Mouse (Mus musculus) skeletal muscle tissue, adult 2 months (tissue): ENCODE measurements around the gene Il1f10.

Source experiments
- DNase-seq: peaks from one replicate; pipeline ENCODE4 v3.0.0-alpha.2; 2012; ENCODE audit warnings: low read depth, low spot score

Il1f10 gene

DNA sequence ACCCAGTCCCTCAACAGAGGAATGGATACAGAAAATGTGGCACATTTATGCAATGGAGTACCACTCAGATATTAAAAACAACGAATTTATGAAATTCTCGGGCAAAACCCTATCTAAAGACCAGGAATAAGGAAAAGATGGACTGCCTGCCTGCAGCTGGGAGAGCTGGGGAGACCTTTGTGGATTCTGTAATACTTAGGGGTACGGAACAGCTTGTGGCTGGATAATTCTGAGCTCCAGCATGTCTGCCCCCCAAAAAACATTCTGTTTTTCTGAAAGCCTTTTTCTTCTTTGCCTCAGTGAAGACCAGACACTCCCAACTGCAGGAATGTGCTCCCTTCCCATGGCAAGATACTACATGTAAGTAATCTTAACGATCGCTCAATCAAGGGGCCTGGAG lies at the start of gene Il1f10:
Il1f10 (plus strand) TSS at position 301 of the 400 bp plus-strand sequence.
- no peak for DNase-seq

DNA sequence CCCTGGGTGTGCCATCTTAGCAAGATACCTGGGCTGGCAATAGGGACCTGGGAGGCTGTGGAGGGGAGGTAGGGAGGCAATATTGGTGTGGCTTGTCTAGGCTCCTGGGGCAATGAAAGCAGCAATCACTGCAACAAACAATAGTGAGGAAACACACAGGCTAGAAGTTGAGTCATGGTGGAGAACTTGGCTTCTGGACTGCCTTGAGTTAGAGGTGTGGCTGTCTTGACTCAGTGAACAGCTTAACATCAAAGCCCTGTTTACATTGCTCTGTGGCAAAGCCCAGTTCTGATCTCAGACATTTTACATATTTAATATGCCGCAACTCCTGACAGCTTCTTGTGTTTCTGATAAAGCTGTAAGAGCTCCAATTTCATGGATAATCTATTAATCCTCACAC lies 23.5 kb upstream of the Il1f10 start:
- DNase-seq, result no peak

DNA sequence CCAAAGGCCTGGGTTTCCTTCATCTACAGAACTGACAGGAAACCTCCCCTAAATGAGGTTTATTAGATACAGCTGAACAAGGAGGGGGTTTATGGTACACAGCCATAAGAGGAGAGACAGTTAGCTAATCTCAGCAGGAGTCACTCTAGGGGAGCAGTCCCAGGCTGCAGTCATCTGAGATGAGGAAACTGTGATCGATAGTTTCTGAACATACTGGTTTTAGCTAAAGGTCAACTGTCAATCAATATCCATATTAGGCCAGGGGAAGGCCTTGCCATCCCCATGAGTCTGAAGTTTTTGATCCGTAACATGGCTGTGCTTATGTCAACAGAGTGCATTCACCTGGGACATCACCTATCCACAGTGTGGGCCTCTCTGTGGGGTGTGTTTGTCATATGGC lies 17.4 kb upstream of the Il1f10 start:
- no peak for DNase-seq

DNA sequence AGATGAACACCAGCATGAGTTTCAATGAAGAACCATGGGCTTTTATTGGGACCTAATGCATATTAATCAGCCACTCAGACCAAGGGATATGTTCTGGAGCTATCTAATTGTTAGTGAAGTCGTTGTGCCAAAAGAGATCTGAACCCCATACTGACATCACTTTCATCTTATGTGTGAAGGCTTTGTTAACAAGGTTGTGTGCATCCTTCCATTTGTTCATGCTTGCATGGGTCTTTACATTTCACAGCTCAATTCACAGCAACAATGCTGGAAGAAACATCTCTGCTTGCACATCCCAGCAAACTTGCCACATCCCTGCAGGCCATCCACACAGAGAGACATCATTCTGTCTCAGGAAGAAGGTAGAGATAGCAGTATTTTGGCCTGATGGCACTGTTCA lies 15.8 kb upstream of the Il1f10 start:
- no peak for DNase-seq

DNA sequence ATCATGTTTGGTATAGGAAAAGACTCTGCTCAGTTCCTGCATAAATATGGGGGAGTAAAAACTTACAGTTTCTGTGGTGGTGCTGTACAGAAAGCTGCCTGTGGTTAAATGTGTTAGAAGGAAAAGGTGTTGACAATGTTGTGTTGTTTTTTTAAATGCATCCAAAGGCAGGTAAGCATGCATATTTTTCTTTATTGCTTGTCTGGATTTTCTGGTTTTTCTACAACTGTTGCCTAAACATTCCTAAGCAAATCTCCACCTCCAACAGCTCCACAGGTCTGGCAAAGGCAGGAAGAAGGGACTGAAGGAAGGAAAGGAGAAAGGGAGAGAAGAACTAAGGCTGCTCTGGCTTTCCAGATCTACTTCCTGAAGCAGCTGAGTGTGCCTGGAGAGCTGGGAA lies 14.3 kb upstream of the Il1f10 start, which contains the start of gene Il1f5:
Il1f5 (plus strand) TSS at position 301 of the 400 bp plus-strand sequence.
- DNase-seq, result no peak

DNA sequence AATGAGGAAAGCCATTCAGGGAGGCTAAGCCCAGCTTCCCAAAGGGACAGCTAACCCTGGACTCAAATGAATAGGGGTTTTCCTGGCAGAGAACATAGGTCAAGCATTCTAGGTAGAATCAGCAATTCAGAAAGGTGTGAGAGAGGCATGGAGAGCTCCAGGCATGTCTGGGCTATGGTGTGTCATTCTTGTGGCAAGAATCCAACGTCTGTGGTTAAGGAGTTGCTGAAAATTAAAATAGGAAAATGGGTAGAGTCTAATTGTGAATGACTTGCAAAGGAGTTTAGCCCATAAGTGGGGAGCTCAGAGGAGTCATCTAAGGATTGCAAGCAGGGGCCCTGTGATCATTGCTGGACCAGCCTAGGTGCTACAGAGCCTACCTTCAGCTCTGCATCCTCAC lies 3.6 kb downstream of the Il1f10 start:
- no peak for DNase-seq

DNA sequence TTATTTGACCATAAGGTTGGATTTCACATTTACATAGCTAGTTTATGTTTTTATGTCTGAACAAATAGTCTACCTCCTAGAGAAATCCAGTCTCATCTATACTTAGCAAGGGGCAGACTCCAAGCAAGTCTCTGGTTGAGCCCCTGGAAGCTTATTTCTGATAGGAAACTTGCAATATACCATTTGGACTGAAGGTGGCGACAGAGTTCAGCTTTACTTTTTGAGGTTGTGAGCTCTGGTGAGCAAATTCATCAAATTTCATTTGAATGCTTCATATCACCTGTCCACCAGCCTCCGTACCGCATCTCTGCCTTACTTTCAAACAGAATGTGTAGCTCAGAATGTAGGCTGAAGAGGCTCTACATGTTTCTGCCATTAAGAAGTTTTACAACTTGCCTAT lies 5.8 kb downstream of the Il1f10 start:
- DNase-seq, result peak; percentile 4

DNA sequence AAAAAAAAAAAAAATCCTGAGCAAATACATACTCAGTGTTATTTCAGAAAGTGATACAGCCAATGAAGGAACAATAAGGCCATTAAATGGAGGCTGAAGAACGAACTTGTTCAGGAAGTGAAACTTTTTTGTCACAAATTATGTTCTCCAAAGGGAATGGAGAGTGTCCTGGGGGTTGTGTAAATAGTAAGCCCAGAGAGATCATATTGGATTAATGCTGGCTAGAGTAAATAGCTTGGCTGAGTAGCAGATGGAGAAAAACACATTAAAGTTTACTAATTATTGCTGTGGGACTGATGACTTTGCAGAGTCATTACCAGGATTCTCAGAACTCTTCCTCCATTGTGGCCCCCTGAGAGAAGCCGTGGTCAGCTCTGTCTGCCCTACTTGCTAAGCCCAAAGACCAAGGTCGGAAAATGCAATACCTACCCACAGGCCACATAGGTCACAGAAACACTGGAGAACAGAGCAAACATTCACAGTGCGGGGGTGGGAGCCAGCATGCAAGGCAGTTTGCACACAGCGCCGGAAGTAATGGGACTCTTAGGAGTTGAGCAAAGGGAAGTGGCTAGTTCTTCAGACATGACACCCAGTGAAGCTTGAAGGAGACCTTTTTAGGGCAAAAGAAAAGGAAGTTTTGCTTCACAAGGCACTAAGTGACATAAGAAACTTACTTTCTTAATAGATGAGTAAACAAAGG lies 20.5 kb downstream of the Il1f10 start:
- DNase-seq, result peak; percentile 30

DNA sequence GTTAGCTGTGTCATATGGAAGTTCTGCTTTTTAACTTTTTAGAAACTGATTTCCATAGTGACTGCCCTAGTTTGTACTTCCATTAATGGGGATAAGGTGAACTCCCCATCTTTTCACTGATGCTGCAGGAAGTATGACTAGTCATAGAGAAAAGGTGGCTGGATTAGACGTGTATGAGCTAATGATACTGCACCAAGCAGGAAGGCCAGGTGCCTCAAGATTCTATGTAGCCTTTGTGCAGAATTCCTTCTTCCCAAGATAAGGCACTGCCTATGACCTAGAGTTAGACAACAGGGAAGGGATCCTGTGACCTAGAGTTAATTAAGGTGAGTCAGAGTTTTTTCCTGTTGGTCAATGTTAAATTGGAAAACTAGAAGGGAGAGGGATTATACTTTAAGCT lies 25.9 kb downstream of the Il1f10 start:
- no peak for DNase-seq

DNA sequence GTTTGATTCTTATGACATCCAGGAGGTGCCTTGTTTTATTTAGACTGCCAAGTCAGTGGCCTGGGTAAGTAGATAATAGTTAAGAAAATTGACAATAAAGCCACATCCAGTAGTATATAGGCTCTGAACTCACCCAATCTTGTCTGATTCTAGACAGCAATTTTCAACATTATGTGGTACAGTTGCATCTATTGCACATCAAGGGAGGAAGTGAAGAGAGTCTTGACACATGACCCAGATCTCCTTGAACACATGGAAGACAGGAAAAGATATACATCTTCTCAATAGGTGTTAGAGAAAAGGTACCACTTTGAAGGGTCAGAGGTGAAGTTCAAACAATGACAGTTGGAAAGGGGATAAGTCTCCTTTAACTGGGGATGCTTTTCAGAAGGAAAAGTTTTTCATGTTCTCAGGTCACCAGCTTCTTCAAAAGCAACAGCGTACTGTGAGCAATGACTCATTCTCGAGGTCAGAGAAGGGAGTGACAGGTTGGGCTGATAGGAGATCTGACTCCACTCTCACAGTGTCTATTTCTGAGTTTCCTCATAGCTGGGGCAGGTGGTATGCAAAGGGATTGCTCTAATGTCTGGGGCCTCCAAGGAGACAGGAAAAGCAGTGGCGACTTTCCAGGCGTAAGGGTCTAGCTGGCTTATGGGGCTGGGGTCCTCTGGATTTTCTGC lies 27.1 kb downstream of the Il1f10 start:
- no peak for DNase-seq

DNA sequence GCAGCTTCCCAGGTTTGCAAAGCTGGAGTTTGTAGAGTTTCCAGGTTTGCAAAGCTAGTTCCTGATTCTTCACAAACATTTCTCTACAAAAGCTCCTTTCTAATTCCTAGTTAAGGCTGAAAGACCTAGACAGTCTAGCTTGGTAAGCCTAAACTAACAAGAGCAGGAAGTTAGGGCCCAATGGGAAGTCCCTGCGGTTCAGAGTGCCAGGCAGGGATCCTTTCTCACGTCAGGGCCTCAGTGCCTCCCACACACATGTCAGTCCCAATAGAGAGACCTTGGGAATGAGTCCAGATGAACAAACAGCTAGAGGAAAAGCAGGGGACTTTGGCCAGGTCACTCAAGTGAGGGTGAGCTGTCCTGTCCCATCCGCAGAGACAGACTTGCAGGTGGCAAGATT lies 44.3 kb downstream of the Il1f10 start:
- DNase-seq, result no peak

DNA sequence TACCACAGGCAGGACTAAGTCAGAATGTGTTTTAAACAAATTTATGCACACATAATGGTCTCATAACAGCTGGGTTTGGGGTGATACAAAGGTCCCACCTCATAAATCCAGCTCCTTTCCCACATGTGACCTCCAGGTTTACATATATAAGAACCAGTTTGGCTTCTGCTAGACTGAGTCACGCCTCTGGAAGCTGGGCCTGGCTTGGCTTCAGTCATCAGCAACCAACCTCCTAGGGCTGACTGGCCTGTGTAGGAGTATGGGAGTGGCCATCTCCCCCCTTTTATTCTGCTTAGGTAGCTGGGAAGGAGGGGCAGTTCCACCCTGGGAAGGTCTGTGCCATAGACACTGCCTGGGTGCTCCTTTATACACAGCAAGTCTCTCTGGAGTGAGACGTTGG lies 45.5 kb downstream of the Il1f10 start, which contains the start of gene Il1rn:
Il1rn (plus strand) TSS at position 309 of the 400 bp plus-strand sequence.
- DNase-seq, result no peak

DNA sequence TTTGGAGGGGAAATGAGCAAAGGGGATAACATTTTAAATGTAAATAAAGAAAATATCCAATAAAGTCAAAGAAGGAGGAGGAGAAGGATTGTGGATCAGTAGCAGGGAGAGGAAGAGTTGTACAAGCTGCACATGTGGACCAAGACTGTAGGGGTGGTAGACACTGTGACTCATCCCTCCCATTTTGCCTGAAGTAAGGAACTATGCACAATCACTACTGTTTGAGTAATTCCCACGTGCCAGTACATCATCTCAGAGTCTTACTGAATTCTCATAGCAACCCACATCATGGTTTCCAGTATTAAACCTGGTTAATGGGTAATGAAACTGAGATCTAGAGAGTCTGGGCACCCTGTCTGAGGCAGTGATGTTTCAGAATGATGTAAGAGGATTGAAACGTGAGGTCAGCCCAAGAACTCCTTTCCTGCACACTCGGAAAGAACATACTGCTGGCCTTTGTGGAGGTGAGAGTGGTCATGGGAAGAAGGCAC lies 50.4 kb downstream of the Il1f10 start:
- no peak for DNase-seq
